Mouse (Mus musculus): ENCODE data around the gene Atp1a3. TPM values are rescaled to one million over a fixed set of nuclear protein-coding genes. Genes with fewer than 3 reads are reported as not detected.
"Not testable (repeated sequence)": the region's sequence is repeated elsewhere in the genome, so short reads cannot be mapped to it uniquely, and the experiment has no call there.

Atp1a3 gene
- 2.8 and 3.2 TPM in 2 replicates for polyA plus RNA-seq (2014; fragmentation: Nextera tagmentation; extraction: Ambion mirVana)

DNA sequence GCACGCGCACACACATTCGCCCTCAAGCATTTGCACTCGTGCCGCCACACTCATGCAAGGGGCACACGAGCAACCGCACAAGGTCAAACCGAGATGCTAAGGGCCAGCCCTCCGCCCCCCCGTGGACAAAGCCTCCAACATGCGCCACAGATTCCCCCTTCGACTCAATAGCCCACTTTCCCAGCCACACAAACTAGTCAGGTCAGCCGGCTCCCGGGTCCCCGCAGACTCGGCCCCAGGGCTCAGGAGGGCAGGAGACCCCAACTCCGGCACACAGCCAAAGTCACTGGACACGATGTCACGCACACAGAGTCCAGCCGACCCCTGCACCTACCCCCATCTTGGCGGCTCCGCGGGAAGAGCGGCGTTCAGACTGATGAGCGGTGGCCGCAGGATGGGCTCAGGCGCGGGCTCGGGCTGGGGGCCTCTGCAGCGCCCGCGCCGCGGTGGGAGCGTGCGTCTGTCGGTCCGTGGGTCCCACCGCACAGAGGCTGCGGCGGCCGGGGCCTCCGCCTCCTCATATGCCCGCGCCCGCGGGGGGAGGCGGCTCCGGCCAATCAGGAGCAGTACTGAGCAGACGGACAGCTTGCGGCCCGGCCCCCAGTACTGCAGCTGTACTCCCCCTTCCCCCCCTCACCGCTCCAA, at the start of gene Atp1a3:
Atp1a3 (minus strand) TSS at position 538 of the 645 bp plus-strand sequence.
- 1% methylated on average over 52 of the region's 54 CpGs for WGBS
- ATAC-seq (ENCODE audit: insufficient number of reproducible peaks, insufficient read depth, low FRiP score, low read depth), result peak; percentile 51; the same call in 1 of the 2 replicates
- Histone ChIP-seq H3K36me3 (ENCODE audit: control insufficient read depth, insufficient read depth, low read length) (no peaks in the 10 kb centered on the region), H3K4me3 (ENCODE audit: low read depth, low read length) (peak within 1 kb of the TSS; percentile 33), H3K4me2 (replicated peaks; ENCODE audit: low read depth, low read length) (peak within 1 kb of the TSS; percentile 70), H3K27ac (ENCODE audit: low read length) (no peak within 1 kb of the TSS), H3K27me3 (ENCODE audit: control insufficient read depth, insufficient read depth, low read length) (peaks cover 53% of the 10 kb centered on the region), H3K9me3 (ENCODE audit: control insufficient read depth, low read depth, low read length) (no peaks in the 10 kb centered on the region), H3K4me1 (ENCODE audit: control insufficient read depth, insufficient read depth, low read length) (peaks cover 8% of the 10 kb centered on the region; the same call in 1 of the 2 replicates), H3K9ac (replicated peaks; ENCODE audit: low read depth, low read length) (peak within 1 kb of the TSS; percentile 14; the same call in 1 of the 2 replicates)

DNA sequence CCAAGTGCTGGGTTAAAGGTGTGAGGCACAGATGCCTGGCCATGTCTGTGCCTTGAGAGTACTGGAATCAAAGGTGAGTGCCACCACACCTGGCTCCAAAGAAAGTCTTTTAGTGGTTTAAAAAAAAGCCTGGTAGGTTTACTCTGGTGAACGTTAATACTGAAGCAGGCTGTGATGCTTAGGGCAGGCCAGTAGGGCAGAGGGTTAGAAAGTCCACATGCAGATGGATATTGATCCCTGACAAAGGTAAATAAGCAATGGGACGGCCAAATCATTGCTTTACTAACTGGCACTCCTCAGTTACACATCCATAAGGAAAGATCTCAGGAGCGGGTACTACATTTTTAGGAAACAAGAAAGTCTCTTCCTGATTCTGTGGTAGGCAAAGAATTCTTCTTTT, 46.8 kb upstream of the Atp1a3 start:
- Histone ChIP-seq H3K4me1 (ENCODE audit: control insufficient read depth, insufficient read depth, low read length) (no peaks in the 10 kb centered on the region), H3K9ac (replicated peaks; ENCODE audit: low read depth, low read length) (no peak overlapping the region), H3K9me3 (ENCODE audit: control insufficient read depth, low read depth, low read length) (no peaks in the 10 kb centered on the region), H3K27ac (ENCODE audit: low read length) (no peak overlapping the region), H3K4me2 (replicated peaks; ENCODE audit: low read depth, low read length) (no peak overlapping the region), H3K36me3 (ENCODE audit: control insufficient read depth, insufficient read depth, low read length) (peaks cover 34% of the 10 kb centered on the region), H3K27me3 (ENCODE audit: control insufficient read depth, insufficient read depth, low read length) (no peaks in the 10 kb centered on the region), H3K4me3 (ENCODE audit: low read depth, low read length) (no peak overlapping the region)
- 69% methylated on average over 3 of the region's 3 CpGs for WGBS
- no peak for ATAC-seq (ENCODE audit: insufficient number of reproducible peaks, insufficient read depth, low FRiP score, low read depth)

DNA sequence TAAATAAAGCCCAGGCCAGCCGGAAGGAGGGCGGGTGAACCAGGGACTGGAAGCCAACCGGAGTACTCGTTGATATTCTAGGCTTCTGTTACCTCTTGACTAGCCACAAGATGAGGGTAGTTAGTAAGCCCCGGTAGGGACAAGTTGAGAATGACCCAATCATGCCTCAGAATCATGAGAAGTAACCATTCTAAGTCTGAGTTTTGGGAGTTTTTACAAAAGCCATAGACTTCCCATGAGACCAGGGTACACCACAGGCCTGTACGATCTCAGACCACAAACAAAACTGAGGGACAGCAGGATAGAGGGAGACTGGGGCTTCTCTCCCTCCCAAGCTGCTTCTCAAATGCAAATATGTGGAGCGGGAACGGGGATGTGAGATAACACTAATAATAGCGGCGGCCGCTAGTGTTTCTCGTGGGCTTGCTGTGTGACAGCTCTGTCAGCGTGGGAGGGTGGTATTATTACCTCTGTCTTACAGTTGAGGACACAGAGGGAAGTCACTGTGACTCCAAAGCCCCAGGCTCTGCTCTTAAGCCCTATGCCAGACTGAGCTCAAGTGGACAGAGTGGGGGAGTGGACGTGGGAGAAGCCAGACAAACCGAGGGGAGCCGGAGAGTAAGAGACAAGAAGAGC, 43.7 kb upstream of the Atp1a3 start:
- H3K27ac ChIP-seq (ENCODE audit: low read length), result no peak overlapping the region
- no peak for ATAC-seq (ENCODE audit: insufficient number of reproducible peaks, insufficient read depth, low FRiP score, low read depth)
- no peaks in the 10 kb centered on the region for H3K9me3 ChIP-seq (ENCODE audit: control insufficient read depth, low read depth, low read length)
- no peaks in the 10 kb centered on the region for H3K27me3 ChIP-seq (ENCODE audit: control insufficient read depth, insufficient read depth, low read length)
- no peak overlapping the region for H3K4me3 ChIP-seq (ENCODE audit: low read depth, low read length)
- H3K9ac ChIP-seq (replicated peaks; ENCODE audit: low read depth, low read length), result no peak overlapping the region
- WGBS, result 79% methylated on average over 16 of the region's 16 CpGs
- no peak overlapping the region for H3K4me2 ChIP-seq (replicated peaks; ENCODE audit: low read depth, low read length)
- no peaks in the 10 kb centered on the region for H3K4me1 ChIP-seq (ENCODE audit: control insufficient read depth, insufficient read depth, low read length)
- peaks cover 27% of the 10 kb centered on the region for H3K36me3 ChIP-seq (ENCODE audit: control insufficient read depth, insufficient read depth, low read length)

DNA sequence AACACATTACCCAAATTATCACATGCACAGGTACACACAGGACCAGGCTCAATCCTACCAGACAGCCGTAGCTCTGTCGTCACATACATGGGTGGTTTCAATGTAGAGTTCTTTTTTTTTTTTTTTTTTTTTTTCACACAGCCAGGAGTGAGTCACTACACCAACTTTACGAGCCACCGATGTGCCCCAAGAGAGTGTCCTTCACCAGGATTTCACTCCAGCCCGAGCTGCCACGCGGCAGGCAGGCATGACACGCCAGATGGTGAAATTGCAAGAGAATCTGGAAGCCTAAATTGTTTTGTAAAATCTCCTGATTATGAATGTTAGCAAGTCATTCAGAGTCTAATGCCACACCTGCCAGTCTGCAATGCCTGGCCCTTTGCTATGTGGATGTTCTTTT, 41.6 kb upstream of the Atp1a3 start:
- no peak overlapping the region for H3K9ac ChIP-seq (replicated peaks; ENCODE audit: low read depth, low read length)
- H3K4me1 ChIP-seq (ENCODE audit: control insufficient read depth, insufficient read depth, low read length), result no peaks in the 10 kb centered on the region
- no peaks in the 10 kb centered on the region for H3K27me3 ChIP-seq (ENCODE audit: control insufficient read depth, insufficient read depth, low read length)
- peaks cover 39% of the 10 kb centered on the region for H3K36me3 ChIP-seq (ENCODE audit: control insufficient read depth, insufficient read depth, low read length)
- no peak overlapping the region for H3K4me3 ChIP-seq (ENCODE audit: low read depth, low read length)
- no peak overlapping the region for H3K4me2 ChIP-seq (replicated peaks; ENCODE audit: low read depth, low read length)
- ATAC-seq (ENCODE audit: insufficient number of reproducible peaks, insufficient read depth, low FRiP score, low read depth), result no peak
- 97% methylated on average over 8 of the region's 8 CpGs for WGBS
- no peaks in the 10 kb centered on the region for H3K9me3 ChIP-seq (ENCODE audit: control insufficient read depth, low read depth, low read length)
- no peak overlapping the region for H3K27ac ChIP-seq (ENCODE audit: low read length)

DNA sequence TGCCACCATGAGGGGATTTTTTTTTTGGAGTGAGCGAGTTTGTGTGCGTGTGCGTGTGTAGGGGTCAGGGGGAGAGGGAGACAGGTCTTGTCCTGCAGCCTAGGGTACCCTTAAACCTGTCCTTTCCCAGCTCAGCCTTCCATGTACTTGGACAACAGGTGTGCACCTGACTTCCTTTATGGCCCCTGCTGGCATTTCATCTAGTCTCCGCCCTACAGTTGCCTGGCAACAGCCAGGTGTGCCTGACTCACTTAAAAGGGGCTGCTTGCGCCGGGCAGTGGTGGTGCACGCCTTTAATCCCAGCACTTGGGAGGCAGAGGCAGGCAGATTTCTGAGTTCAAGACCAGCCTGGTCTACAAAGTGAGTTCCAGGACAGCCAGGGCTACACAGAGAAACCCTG, 38.8 kb upstream of the Atp1a3 start:
- not testable (repeated sequence) for H3K27ac ChIP-seq (ENCODE audit: low read length); H3K9me3 ChIP-seq (ENCODE audit: control insufficient read depth, low read depth, low read length); H3K9ac ChIP-seq (replicated peaks; ENCODE audit: low read depth, low read length); H3K27me3 ChIP-seq (ENCODE audit: control insufficient read depth, insufficient read depth, low read length); H3K4me1 ChIP-seq (ENCODE audit: control insufficient read depth, insufficient read depth, low read length); H3K4me3 ChIP-seq (ENCODE audit: low read depth, low read length); ATAC-seq (ENCODE audit: insufficient number of reproducible peaks, insufficient read depth, low FRiP score, low read depth); H3K4me2 ChIP-seq (replicated peaks; ENCODE audit: low read depth, low read length)
- H3K36me3 ChIP-seq (ENCODE audit: control insufficient read depth, insufficient read depth, low read length), result peaks cover 37% of the 10 kb centered on the region
- WGBS, result 92% methylated on average over 7 of the region's 7 CpGs

DNA sequence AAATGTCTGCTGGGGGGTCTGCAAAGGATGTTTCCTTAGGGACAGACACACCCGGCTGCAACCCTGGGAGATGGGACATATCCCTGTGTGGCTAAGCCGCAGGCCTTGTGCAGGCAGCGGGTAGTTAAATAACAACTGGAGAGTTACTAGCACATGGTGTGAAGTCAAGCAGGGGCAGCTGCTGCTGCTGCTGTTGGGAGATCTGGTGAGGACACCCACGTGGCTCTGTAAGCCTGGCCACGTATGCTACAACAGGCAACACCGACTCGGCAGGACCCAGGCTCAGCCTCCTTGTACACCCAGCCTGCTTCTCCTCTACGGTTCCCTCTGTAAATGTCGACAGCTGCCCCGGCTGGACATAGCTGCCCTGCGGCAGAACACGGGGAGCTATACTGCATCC, 36.2 kb upstream of the Atp1a3 start:
- WGBS, result 88% methylated on average over 12 of the region's 12 CpGs
- no peak overlapping the region for H3K4me3 ChIP-seq (ENCODE audit: low read depth, low read length)
- no peak overlapping the region for H3K27ac ChIP-seq (ENCODE audit: low read length)
- no peak overlapping the region for H3K9ac ChIP-seq (replicated peaks; ENCODE audit: low read depth, low read length)
- peaks cover 30% of the 10 kb centered on the region for H3K36me3 ChIP-seq (ENCODE audit: control insufficient read depth, insufficient read depth, low read length)
- no peaks in the 10 kb centered on the region for H3K4me1 ChIP-seq (ENCODE audit: control insufficient read depth, insufficient read depth, low read length)
- no peak for ATAC-seq (ENCODE audit: insufficient number of reproducible peaks, insufficient read depth, low FRiP score, low read depth)
- H3K4me2 ChIP-seq (replicated peaks; ENCODE audit: low read depth, low read length), result no peak overlapping the region
- H3K27me3 ChIP-seq (ENCODE audit: control insufficient read depth, insufficient read depth, low read length), result no peaks in the 10 kb centered on the region
- no peaks in the 10 kb centered on the region for H3K9me3 ChIP-seq (ENCODE audit: control insufficient read depth, low read depth, low read length)

DNA sequence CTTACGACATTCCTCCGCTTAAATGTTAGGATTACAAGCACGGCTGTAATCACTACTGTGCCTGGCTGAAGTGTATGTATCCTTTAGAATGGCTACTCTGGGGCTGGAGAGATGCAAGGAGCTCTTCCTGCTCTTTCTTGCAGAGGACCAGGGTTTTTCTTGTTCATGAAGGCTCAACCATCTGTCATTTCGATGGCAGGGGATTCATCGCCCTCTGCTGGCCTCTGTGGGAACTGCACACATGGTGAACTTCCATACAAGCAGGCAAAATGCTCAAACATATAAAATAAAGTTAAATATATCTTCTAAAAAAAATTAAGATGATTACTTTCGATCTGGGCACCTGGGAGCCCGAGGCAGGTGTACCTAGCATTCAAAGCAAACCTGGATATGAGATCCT, 30.2 kb upstream of the Atp1a3 start:
- H3K36me3 ChIP-seq (ENCODE audit: control insufficient read depth, insufficient read depth, low read length), result peaks cover 11% of the 10 kb centered on the region; the same call in 1 of the 2 replicates
- H3K4me2 ChIP-seq (replicated peaks; ENCODE audit: low read depth, low read length), result no peak overlapping the region
- WGBS, result 55% methylated on average over 7 of the region's 7 CpGs
- no peak overlapping the region for H3K27ac ChIP-seq (ENCODE audit: low read length)
- H3K9ac ChIP-seq (replicated peaks; ENCODE audit: low read depth, low read length), result no peak overlapping the region
- no peaks in the 10 kb centered on the region for H3K27me3 ChIP-seq (ENCODE audit: control insufficient read depth, insufficient read depth, low read length)
- ATAC-seq (ENCODE audit: insufficient number of reproducible peaks, insufficient read depth, low FRiP score, low read depth), result no peak
- H3K4me3 ChIP-seq (ENCODE audit: low read depth, low read length), result no peak overlapping the region
- H3K4me1 ChIP-seq (ENCODE audit: control insufficient read depth, insufficient read depth, low read length), result no peaks in the 10 kb centered on the region
- H3K9me3 ChIP-seq (ENCODE audit: control insufficient read depth, low read depth, low read length), result no peaks in the 10 kb centered on the region

DNA sequence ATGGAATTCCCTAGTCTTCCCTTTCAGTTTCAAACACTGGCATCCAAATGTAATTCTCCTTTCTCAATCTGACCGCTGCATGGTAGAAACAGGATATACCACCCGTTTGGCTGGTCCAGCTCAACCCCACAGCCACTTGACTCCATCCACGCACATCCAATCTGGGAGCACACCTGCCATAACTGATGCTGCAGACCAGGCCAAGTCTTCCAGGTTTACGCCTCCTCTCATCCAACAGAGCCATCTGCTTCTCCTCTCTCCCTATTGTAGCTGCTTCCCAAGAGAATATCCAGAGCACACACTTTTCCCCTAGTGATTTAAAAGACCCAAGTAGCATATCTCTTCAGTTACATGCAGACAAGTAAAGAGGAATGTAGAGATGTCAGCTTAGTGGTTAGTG, 29.0 kb upstream of the Atp1a3 start:
- Histone ChIP-seq H3K27ac (ENCODE audit: low read length) (no peak overlapping the region), H3K27me3 (ENCODE audit: control insufficient read depth, insufficient read depth, low read length) (no peaks in the 10 kb centered on the region), H3K4me1 (ENCODE audit: control insufficient read depth, insufficient read depth, low read length) (no peaks in the 10 kb centered on the region), H3K4me3 (ENCODE audit: low read depth, low read length) (no peak overlapping the region), H3K9ac (replicated peaks; ENCODE audit: low read depth, low read length) (no peak overlapping the region), H3K4me2 (replicated peaks; ENCODE audit: low read depth, low read length) (no peak overlapping the region), H3K36me3 (ENCODE audit: control insufficient read depth, insufficient read depth, low read length) (peaks cover 11% of the 10 kb centered on the region; the same call in 1 of the 2 replicates), H3K9me3 (ENCODE audit: control insufficient read depth, low read depth, low read length) (no peaks in the 10 kb centered on the region)
- 90% methylated on average over 4 of the region's 4 CpGs for WGBS
- no peak for ATAC-seq (ENCODE audit: insufficient number of reproducible peaks, insufficient read depth, low FRiP score, low read depth)

All from stomach, embryonic 14.5 days (tissue).